Mouse (Mus musculus): ENCODE measurements around the gene Map2k5. TPM values are rescaled to one million over a fixed set of nuclear protein-coding genes. Genes with fewer than 3 reads are reported as not detected.
A peak's percentile ranks its signal among the peaks of the same experiment; 100 is the strongest.

Map2k5 gene
- total RNA-seq, 2 experiments from 2014 or later = 30.7 to 31.2 TPM

DNA sequence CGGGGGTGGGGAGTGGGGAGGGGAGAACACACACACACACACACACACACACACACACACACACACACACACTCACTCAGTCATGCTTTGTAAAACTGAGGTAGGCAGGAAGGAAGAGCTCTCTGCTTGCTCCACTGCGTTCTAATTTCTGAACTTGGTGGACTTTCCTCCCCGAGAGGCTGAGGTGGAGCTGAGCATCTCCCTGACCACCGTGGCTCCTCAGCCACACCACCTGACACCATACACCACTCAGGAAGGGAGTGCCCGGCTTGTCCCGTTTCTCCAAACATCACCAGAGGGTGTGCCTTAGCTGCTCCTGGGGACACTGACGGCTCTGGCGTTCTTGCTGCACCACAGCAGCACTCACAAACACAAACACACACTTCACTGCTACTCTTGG is 199.4 kb downstream of the Map2k5 start:
- no peak for DNase-seq (ENCODE audit: extremely low spot score in 1 of 2, low spot score in 2 of 2)
- Histone ChIP-seq H3K27ac (no peak overlapping the region), H3K4me3 (no peak overlapping the region)
- intact Hi-C loops (cut with DNase I) = no loop called here
- no peak for TF ChIP-seq CTCF (IDR thresholded peaks at IDR 0.05)

DNA sequence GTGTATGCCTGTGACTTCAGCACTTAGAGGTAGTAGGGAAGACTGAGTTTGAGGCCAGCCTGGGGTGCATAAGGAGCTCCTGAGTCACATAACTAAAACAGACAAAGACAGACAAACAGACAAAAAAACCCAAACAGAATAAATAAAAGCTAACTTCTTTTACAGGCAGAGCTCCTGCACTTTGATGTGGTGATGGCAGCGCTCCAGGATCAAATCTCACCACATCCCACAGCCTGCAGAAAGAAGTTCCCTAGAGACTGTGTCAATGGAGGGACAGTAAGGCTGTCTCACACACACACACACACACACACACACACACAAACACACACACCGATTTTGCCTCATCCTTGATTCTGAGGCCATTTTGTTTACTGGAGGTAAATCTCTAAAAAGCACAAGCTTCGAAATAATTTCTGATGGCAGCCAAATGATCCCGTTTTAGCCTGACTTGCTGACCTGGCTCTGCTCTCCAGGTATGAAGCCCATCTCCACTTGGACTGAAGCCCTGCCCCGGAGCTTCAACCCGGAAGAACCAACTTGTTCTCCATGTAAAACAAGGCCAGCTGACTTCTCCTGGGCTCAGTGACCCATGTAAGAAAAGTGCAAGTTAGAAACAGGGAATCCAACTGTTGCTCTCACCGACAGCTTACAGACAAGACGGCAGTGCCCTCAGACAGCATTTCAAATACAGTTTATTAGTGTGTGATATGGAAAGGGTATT is 203.5 kb downstream of the Map2k5 start:
- Histone ChIP-seq H3K4me3 (no peak overlapping the region), H3K27ac (no peak overlapping the region)
- intact Hi-C loops (cut with DNase I) = no loop called here
- DNase-seq (ENCODE audit: extremely low spot score in 1 of 2, low spot score in 2 of 2) = no peak
- no peak for TF ChIP-seq CTCF (IDR thresholded peaks at IDR 0.05)

DNA sequence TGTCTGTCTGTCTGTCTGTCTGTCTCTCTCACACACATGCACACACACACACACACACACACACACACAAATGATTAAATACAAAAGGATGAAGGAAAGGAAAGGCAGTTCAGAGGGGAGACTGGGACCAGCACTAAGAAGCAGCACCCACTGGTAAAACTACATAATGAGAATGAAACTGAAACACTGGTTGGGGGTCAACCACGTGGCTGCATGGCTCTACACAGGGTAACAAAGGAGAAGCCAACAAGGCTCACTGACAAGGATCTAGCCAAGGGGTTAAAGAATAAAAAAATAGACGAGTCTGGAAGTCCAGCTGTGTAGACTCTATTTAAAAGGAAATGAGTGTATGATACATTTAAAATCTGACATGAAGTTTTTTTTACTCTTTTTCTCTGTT is 205.8 kb downstream of the Map2k5 start:
- intact Hi-C loops (cut with DNase I) = no loop called here
- Histone ChIP-seq H3K27ac (no peak overlapping the region), H3K4me3 (no peak overlapping the region)
- DNase-seq (ENCODE audit: extremely low spot score in 1 of 2, low spot score in 2 of 2) = no peak
- no peak for TF ChIP-seq CTCF (IDR thresholded peaks at IDR 0.05)

DNA sequence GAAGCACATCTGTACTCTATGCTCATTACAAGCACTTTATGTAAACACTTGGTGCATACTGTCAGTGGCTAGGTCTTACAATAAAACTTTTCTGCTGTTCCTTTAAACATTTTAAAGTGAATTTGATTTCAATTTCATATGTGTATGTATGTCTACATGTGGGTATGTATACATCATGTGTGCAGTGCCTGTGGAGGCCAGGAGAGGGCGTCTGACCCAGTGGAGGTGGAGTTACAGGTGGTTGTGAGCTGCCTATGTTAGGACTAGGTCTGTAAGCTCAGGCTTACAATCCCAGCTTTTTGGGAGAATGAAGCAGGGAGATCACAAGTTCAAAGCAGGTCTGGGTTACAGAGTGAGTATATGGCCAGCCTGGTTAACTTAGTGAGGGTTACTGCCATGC is 208.6 kb downstream of the Map2k5 start:
- intact Hi-C loops (cut with DNase I) = no loop called here
- no peak for DNase-seq (ENCODE audit: extremely low spot score in 1 of 2, low spot score in 2 of 2)
- no peak; the same call in none of the 2 replicates for TF ChIP-seq CTCF (IDR thresholded peaks at IDR 0.05)
- Histone ChIP-seq H3K4me3 (no peak overlapping the region), H3K27ac (no peak overlapping the region)

DNA sequence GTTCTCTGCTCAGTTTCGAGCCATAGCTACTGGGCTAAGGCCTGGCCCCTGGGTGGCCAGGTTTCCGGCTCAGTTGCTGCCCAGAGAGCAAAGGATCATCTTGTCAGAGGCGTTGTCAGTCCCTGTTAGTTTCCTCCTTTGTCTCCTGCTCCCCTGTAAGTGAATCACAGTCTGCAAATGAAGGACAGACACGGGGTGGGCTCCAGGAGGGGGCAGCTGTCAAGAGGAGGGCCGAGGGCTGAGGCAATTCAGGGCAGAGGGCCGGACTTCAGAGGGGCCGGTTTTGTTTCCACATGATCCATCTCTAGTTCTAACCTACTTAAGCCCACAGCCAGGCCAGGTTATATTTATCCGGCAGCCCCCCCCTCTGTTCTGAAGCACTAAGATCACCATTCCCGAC is 212.6 kb downstream of the Map2k5 start:
- no peak for DNase-seq (ENCODE audit: extremely low spot score in 1 of 2, low spot score in 2 of 2)
- Histone ChIP-seq H3K4me3 (no peak overlapping the region), H3K27ac (no peak overlapping the region)
- TF ChIP-seq CTCF (IDR thresholded peaks at IDR 0.05) = no peak
- intact Hi-C loops (cut with DNase I) = no loop called here

DNA sequence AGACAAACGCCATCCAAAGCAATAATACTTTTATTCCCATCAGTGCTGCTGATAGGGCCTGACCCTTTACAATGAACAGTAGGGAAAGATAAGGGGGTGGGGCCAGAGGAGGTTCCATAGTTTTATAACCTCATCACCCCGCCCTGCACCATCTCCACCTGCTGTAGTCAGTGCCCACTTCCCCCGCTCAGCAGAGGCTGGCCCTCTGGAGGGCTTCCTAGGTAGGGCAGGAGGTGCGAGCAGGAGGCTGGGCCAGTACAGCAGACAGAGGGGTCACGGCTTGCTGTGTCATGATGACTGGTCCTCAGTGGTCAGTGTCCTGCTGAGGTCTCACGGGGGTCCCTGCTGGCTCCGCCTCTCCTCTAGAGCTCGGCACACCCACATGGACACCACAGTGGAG is 213.9 kb downstream of the Map2k5 start:
- Histone ChIP-seq H3K27ac (no peak overlapping the region), H3K4me3 (no peak overlapping the region)
- no peak for TF ChIP-seq CTCF (IDR thresholded peaks at IDR 0.05)
- intact Hi-C loops (cut with DNase I) = no loop called here
- DNase-seq (ENCODE audit: extremely low spot score in 1 of 2, low spot score in 2 of 2) = no peak

DNA sequence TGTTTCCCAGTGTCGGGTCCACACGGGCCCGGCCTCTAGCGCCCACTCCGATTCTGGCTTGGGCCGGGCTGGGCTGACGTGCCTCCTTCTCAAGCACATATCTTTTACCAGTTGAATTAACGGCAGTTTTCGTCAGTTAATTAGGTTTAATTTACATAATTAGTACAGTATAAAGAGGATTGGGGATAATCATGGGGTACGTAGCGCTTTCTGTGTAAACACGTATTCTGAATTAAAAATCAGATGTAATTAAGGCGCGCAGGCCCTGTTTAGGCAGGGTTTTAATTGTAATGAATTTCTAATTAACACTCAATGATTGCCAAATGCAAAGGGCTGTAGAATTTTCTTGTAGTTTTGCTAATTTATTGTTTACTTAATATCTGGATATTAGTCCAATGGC is 225.8 kb downstream of the Map2k5 start:
- intact Hi-C loops (cut with DNase I) = no loop called here
- no peak for DNase-seq (ENCODE audit: extremely low spot score in 1 of 2, low spot score in 2 of 2)
- H3K27ac ChIP-seq = no peak overlapping the region
- no peak for TF ChIP-seq CTCF (IDR thresholded peaks at IDR 0.05)
- no peak overlapping the region for H3K4me3 ChIP-seq

DNA sequence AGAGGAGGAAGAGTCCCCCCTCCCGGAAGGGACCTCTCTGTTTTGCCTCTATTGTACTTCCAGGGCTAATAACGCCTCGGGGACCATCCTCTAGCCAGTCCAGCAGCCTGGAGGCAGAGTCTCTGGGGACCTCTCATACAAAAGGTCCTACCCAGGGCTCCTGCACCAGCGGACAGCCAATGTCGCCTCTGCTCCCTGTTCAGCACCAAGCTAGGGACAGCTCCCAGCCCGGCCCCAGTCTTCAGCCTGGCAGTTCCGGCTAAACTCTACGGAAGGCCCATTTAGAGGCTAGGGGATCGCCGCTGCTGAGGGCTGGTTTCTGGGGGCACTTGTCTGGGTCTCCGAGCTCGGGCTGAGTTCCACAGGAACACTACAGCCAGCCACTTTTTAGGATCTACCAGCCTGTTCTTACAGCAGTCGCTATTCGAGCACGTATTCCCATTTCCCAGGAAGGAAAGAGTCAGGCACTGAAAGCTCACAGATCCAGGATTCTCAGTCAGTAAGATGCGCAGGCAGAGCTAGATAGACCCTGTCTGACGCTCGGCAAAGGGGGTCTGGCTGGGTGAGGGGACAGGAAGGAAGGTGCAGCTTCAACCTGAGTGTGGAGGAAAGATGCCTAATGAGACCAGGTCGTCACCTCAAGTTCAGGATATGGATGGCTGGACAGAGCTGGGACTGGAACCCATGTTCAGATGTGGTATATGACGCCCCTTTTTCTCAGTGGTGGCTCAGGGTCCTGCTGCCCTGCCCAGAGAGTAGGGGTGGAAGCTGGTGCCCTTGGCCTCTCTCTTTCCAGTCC is 226.4 kb downstream of the Map2k5 start:
- no peak overlapping the region for H3K27ac ChIP-seq
- no peak for TF ChIP-seq CTCF (IDR thresholded peaks at IDR 0.05)
- H3K4me3 ChIP-seq = no peak overlapping the region
- intact Hi-C loops (cut with DNase I) = no loop called here
- DNase-seq (ENCODE audit: extremely low spot score in 1 of 2, low spot score in 2 of 2) = no peak

DNA sequence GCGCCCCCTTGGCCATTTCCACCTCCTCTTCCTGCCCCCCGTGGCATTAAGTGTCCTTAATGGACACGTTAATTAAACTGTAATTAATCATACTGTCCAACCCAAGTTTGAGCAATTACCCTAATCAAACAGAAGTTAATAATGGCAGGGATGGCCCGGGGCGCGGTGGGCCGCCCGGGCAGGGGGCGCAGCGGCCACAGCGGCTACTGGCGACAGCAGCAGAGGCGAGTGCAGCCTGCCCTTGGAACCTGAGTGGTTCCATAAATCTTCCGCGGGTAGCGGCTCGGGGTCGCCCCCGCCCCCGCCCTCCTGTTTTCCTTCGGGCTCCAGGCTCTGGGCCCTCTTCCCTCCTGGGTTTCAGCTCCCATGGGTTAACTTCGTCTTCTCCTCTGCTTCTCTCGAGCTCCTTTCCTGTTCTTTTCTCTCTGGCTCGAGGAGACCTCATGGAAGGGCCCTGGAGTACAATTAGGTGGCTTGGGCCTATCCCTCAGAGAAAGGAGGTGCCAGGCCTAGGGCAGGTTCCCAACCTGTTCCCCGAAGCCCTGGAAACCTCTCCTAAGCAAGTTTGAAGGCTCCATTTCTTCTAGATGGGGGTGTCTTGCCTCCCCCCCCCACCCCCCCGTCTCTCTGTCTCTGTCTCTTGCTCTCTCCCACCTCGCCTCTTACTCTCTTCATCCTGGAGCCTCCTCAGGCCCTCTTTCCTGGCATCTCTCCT is 227.5 kb downstream of the Map2k5 start:
- intact Hi-C loops (cut with DNase I) = no loop called here
- Histone ChIP-seq H3K4me3 (no peak overlapping the region), H3K27ac (no peak overlapping the region)
- DNase-seq (ENCODE audit: extremely low spot score in 1 of 2, low spot score in 2 of 2) = no peak
- TF ChIP-seq CTCF (IDR thresholded peaks at IDR 0.05) = no peak

DNA sequence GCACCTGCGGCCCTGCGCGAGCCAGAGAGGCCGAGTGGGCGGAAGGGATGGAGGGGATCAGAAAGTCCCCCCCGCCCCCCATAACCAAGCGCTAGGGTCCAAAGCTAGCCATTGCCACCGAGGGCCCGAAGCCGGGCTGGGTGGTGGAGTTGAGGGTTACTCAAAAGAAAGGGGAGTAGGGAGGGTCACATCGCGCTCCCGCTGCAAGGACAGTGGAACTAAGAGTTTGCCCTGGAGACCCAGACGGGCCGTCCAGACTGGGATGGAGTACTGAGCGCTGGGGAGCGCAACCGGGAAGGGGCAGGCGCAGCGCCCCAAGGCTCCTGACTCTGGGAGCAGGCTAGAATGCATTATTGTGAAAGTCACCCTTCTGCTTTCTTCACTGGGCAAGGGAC is 228.3 kb downstream of the Map2k5 start:
- intact Hi-C loops (cut with DNase I) = loop anchor here (10.0 kb wide), 1 partner anchor 875 kb away; the partner anchor contains the start of gene Smad6
- TF ChIP-seq CTCF (IDR thresholded peaks at IDR 0.05) = no peak

DNA sequence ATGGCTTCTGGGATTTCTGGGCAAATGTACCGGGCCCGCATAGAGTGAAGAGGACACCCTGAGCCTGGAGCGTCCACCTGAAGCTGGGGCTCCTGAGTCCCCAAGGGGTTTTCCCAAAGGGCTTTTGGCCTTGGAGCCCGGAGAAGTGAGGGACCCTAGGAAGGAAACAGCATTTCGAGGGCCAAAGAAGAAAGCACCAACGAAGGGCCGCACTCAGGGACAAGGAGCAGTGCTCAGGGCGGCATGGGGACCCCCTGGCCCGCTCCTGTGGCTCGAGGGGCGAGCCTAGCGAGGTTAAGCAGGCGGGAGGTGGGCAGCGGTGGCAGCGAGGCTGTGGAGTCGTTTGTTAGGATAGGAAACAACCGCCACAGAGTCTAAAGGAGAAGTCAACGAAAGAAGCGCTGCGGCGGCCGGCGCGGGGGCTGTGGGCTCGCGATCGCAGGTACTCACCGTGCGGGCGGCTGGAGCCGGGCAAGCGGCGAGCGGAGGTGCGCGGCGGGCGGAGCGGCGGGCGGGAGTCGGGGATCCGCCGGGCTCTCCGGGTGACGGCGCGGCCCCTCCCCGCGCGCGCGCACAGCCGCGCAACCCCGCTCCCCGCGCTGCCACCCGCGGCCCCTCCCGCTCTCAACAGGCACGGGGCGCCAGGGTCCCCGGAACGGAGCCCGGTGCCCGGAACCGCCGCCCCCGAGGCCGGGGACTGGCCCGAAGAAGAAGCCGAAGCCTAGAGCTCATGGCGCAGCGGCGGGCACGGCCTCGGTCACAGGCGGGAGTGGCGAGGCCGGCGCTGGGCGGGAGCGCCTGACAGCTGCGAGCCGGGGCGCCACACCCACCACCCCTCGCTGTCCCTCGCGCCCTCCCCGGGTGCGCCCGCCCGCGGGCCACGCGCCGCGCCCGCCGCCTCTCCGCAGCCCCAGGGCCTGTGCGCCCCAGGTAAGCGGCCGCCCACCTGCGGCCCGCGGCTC is 229.0 kb downstream of the Map2k5 start, which contains the start of gene Skor1:
Skor1 (minus strand) TSS at position 552 of the 962 bp plus-strand sequence.
- TF ChIP-seq CTCF (IDR thresholded peaks at IDR 0.05) = no peak
- intact Hi-C loops (cut with DNase I) = loop anchor here (10.0 kb wide), 1 partner anchor 876 kb away; the partner anchor contains the start of gene Smad6
- H3K4me3 ChIP-seq = peak within 1 kb of the TSS; percentile 21

More for the DNA sequence above, 228.3 kb downstream of the Map2k5 start:
- no peak for DNase-seq (ENCODE audit: extremely low spot score in 1 of 2, low spot score in 2 of 2)
- no peak overlapping the region for H3K4me3 ChIP-seq
- H3K27ac ChIP-seq = no peak overlapping the region

More for the DNA sequence above, 229.0 kb downstream of the Map2k5 start, which contains the start of gene Skor1:
- no peak within 1 kb of the TSS for H3K27ac ChIP-seq
- no peak for DNase-seq (ENCODE audit: extremely low spot score in 1 of 2, low spot score in 2 of 2)

Measured in left cerebral cortex, adult 2 months (tissue).